Mouse (Mus musculus) myocyte (in vitro differentiated cells): ENCODE results near the gene Zbtb20.

Experiments used
- CEBPB ChIP-seq: IDR thresholded peaks from 2 replicates; pipeline ENCODE4 v1.6.1; 2011; ENCODE audit warnings: mild to moderate bottlenecking, moderate library complexity; ENCODE audit not compliant: poor library complexity, insufficient read depth, severe bottlenecking
- E2F4 ChIP-seq: IDR thresholded peaks from one replicate; pipeline ENCODE4 v1.6.1; 2011; ENCODE audit warnings: mild to moderate bottlenecking, control low read depth, moderate library complexity; ENCODE audit not compliant: insufficient read depth
- MAX ChIP-seq: IDR thresholded peaks from one replicate; pipeline ENCODE4 v1.6.1; 2011; ENCODE audit warnings: low read depth, mild to moderate bottlenecking, control low read depth
- MYOD1 ChIP-seq, 3 experiments: IDR thresholded peaks; one replicate each; pipeline ENCODE4 v1.6.1; 2011; ENCODE audit warnings: control low read depth in 2 of 3, low read depth in 2 of 3, mild to moderate bottlenecking in 2 of 3, moderate library complexity in 1 of 3; ENCODE audit not compliant: insufficient read length in 2 of 3, control insufficient read depth in 1 of 3
- MYOG ChIP-seq, 3 experiments: IDR thresholded peaks; one replicate each; pipeline ENCODE4 v1.6.1; 2011; ENCODE audit warnings: control low read depth in 2 of 3, low read depth in 2 of 3, mild to moderate bottlenecking in 2 of 3; ENCODE audit not compliant: insufficient read length in 2 of 3, control insufficient read depth in 1 of 3, insufficient read depth in 1 of 3
- POLR2A ChIP-seq: IDR thresholded peaks from one replicate; pipeline ENCODE4 v1.6.1; 2011; ENCODE audit warnings: low read depth, mild to moderate bottlenecking, control low read depth, moderate library complexity; ENCODE audit not compliant: insufficient read length
- POLR2AphosphoS2 ChIP-seq: IDR thresholded peaks from one replicate; pipeline ENCODE4 v1.6.1; 2011; ENCODE audit warnings: low read depth, control low read depth; ENCODE audit not compliant: insufficient read length
- REST ChIP-seq: IDR thresholded peaks from one replicate; pipeline ENCODE4 v1.6.1; 2011; ENCODE audit warnings: mild to moderate bottlenecking, control low read depth, moderate library complexity; ENCODE audit not compliant: insufficient read depth, insufficient read length
- TCF12 ChIP-seq: IDR thresholded peaks from one replicate; pipeline ENCODE4 v1.6.1; 2011; ENCODE audit warnings: mild to moderate bottlenecking, control low read depth; ENCODE audit not compliant: poor library complexity, insufficient read depth, severe bottlenecking
- USF1 ChIP-seq: IDR thresholded peaks from one replicate; pipeline ENCODE4 v1.6.1; 2011; ENCODE audit warnings: low read depth, mild to moderate bottlenecking, control low read depth, moderate library complexity

GRCm38 (mm10) chr16:43604399-43605013 lies 728.8 kb downstream of the Zbtb20 start:
- no peak for TF ChIP-seq POLR2A
- no peak for TF ChIP-seq POLR2AphosphoS2
- TF ChIP-seq MYOD1 (IDR thresholded peaks at IDR 0.05; ENCODE audit: control insufficient read depth in 1 of 3, insufficient read length in 2 of 3, low read depth in 2 of 3) = no peak
- TF ChIP-seq MAX = no peak
- no peak for TF ChIP-seq E2F4
- no peak for TF ChIP-seq MYOG (IDR thresholded peaks at IDR 0.05; ENCODE audit: control insufficient read depth in 1 of 3, insufficient read depth in 1 of 3, insufficient read length in 2 of 3, low read depth in 2 of 3)
- no peak for TF ChIP-seq USF1
- no peak for TF ChIP-seq TCF12
- no peak for TF ChIP-seq REST
- TF ChIP-seq CEBPB = no peak
